Mouse (Mus musculus) stomach, postnatal 0 days (tissue): ENCODE data around the gene Elmod3.

Experiments
- CTCF ChIP-seq: IDR thresholded peaks from 2 replicates; pipeline ENCODE4 v1.5.1; 2016; ENCODE audit warnings: antibody characterized with exemption, low read depth, mild to moderate bottlenecking, moderate library complexity
- EP300 ChIP-seq: optimal IDR thresholded peaks from 2 replicates; pipeline ENCODE3; 2016; ENCODE audit warnings: antibody characterized with exemption

DNA sequence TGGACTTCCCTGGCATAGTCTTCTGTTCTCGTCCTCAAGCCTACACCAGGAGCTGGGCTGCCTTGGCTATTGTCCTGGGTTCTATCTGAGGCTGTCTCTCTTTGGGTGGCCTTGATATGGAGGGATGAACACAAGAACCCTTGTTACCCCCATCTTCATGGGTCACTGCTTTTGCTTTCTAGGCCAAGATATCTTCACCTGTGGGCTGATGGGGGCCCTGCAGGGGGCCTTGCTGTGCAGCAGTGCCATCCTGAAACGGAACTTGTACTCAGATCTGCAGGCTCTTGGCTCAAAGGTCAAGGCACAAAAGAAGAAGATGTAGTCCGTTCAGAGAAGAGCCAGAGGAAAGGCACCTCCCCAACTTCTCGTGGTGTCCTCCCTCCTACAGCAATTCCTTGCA, 8.8 kb upstream of the Elmod3 start:
- TF ChIP-seq EP300 (no peak), CTCF (no peak)
